Mouse (Mus musculus): ENCODE data around the gene Ufl1. TPM values are rescaled to one million over a fixed set of nuclear protein-coding genes. Genes with fewer than 3 reads are reported as not detected.

Gene Ufl1
- total and polyA plus RNA-seq, 2 experiments, result 4.0 to 19.9 TPM

DNA sequence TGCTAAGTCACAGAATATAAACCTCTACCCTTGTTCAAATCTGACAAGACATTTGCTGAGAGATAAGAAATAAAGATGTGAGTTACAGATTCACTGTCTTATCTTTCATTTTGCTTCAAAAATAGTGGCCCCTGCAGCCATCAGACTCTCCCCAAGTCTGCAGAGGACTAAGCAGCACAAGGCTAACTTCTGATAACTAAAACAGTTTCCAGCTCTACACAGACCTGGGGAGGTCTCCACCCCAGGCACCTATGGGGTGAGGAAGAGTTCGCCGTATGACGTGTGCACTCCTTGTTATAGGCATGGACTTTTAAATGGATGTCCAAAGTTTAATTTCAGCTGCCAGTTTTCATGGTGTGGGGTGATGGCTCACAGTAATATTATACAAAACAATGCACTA is 49.1 kb downstream of the Ufl1 start:
- Histone ChIP-seq H3K9ac (ENCODE audit: low read depth, low read length) (no peak overlapping the region), H3K4me1 (ENCODE audit: control insufficient read depth, insufficient read depth, low read length) (no peaks in the 10 kb centered on the region), H3K4me3 (ENCODE audit: insufficient read depth, low read depth, low read length) (no peak overlapping the region), H3K36me3 (ENCODE audit: control insufficient read depth, insufficient read depth, low read length) (no peaks in the 10 kb centered on the region), H3K27ac (replicated peaks; ENCODE audit: insufficient read depth, low read depth, low read length) (no peak overlapping the region), H3K79me2 (ENCODE audit: control insufficient read depth, insufficient read depth, low read length) (no peaks in the 10 kb centered on the region), H3K27me3 (ENCODE audit: control insufficient read depth, insufficient read depth, low read length) (no peaks in the 10 kb centered on the region)
- DNase-seq (ENCODE audit: extremely low read depth, low read depth, low spot score), result no peak
- WGBS, result 95% methylated on average over 3 of the region's 3 CpGs
- TF ChIP-seq POLR2A (IDR thresholded peaks at IDR 0.05; ENCODE audit: extremely low read depth, insufficient read depth, low read length) (no peak), CTCF (IDR thresholded peaks at IDR 0.05; ENCODE audit: low read depth, low read length) (no peak)

DNA sequence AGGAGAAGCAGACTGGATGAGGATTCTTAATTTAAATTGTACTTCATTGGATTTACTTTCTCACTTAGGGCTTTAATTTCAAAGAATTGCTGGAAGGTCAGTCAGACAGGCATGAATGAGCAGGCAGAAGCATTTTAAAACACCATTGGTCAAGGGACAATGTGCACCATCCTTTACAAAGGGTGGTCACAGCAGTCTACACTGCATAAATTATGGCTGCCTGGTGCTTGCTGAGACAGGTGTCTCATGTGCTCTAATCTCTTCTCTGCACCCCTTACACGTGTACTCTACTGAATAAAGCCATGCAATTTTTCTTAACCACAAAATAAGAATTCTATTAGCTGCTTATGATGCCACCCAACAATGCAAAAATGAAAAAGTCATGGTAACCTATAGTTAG is 54.1 kb downstream of the Ufl1 start:
- H3K27me3 ChIP-seq (ENCODE audit: control insufficient read depth, insufficient read depth, low read length), result no peaks in the 10 kb centered on the region
- TF ChIP-seq CTCF (IDR thresholded peaks at IDR 0.05; ENCODE audit: low read depth, low read length) (no peak), POLR2A (IDR thresholded peaks at IDR 0.05; ENCODE audit: extremely low read depth, insufficient read depth, low read length) (no peak)
- H3K36me3 ChIP-seq (ENCODE audit: control insufficient read depth, insufficient read depth, low read length), result no peaks in the 10 kb centered on the region
- H3K27ac ChIP-seq (replicated peaks; ENCODE audit: insufficient read depth, low read depth, low read length), result no peak overlapping the region
- 29% methylated on average over 1 of the region's 1 CpGs for WGBS
- no peaks in the 10 kb centered on the region for H3K4me1 ChIP-seq (ENCODE audit: control insufficient read depth, insufficient read depth, low read length)
- no peak overlapping the region for H3K9ac ChIP-seq (ENCODE audit: low read depth, low read length)
- no peak overlapping the region for H3K4me3 ChIP-seq (ENCODE audit: insufficient read depth, low read depth, low read length)
- no peaks in the 10 kb centered on the region for H3K79me2 ChIP-seq (ENCODE audit: control insufficient read depth, insufficient read depth, low read length)
- DNase-seq (ENCODE audit: extremely low read depth, low read depth, low spot score), result no peak

DNA sequence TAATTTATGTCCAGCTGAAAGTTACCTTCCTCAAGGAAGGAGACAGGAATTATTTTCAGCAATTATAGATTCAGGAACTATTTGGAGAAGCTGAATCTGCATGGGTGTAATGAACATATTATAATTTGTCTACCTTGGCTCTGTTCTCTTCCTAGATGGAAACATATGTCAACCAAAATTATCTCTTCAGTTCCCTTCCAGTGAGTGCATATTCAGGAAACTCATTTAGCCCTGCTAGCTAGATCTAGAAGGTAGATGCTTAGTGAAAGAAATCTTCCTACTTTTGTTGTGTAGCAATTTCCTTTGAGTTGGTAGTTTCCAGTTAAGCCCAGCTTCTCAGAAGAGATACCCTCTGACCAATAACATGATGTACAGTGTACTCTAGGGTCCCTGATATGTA is 59.7 kb downstream of the Ufl1 start:
- Histone ChIP-seq H3K36me3 (ENCODE audit: control insufficient read depth, insufficient read depth, low read length) (no peaks in the 10 kb centered on the region), H3K79me2 (ENCODE audit: control insufficient read depth, insufficient read depth, low read length) (no peaks in the 10 kb centered on the region), H3K27ac (replicated peaks; ENCODE audit: insufficient read depth, low read depth, low read length) (no peak overlapping the region), H3K4me3 (ENCODE audit: insufficient read depth, low read depth, low read length) (no peak overlapping the region), H3K27me3 (ENCODE audit: control insufficient read depth, insufficient read depth, low read length) (no peaks in the 10 kb centered on the region), H3K4me1 (ENCODE audit: control insufficient read depth, insufficient read depth, low read length) (no peaks in the 10 kb centered on the region), H3K9ac (ENCODE audit: low read depth, low read length) (no peak overlapping the region)
- no peak for DNase-seq (ENCODE audit: extremely low read depth, low read depth, low spot score)
- no peak for TF ChIP-seq CTCF (IDR thresholded peaks at IDR 0.05; ENCODE audit: low read depth, low read length)
- no peak for TF ChIP-seq POLR2A (IDR thresholded peaks at IDR 0.05; ENCODE audit: extremely low read depth, insufficient read depth, low read length)

DNA sequence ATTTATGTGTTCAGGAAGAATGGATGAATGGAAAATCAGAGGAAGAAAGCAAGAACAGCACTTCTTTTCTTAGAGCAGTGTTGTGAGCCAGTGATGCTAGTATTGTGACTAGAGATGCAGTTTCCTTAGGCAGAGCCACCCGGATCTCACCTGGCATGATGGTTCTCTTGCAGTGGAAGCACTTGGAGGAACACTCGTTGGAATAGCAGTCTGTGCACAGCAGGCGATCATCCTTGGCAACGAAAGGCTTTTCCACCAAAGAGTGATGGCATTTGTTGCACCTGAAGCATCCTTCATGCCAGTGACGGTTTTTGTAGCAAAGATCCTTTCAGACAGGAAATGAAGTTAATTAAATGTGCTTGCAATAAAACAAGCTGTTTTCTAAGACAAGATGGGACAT is 68.2 kb downstream of the Ufl1 start:
- 56% methylated on average over 5 of the region's 5 CpGs for WGBS
- no peaks in the 10 kb centered on the region for H3K36me3 ChIP-seq (ENCODE audit: control insufficient read depth, insufficient read depth, low read length)
- no peaks in the 10 kb centered on the region for H3K4me1 ChIP-seq (ENCODE audit: control insufficient read depth, insufficient read depth, low read length)
- H3K27ac ChIP-seq (replicated peaks; ENCODE audit: insufficient read depth, low read depth, low read length), result no peak overlapping the region
- H3K27me3 ChIP-seq (ENCODE audit: control insufficient read depth, insufficient read depth, low read length), result no peaks in the 10 kb centered on the region
- H3K79me2 ChIP-seq (ENCODE audit: control insufficient read depth, insufficient read depth, low read length), result no peaks in the 10 kb centered on the region
- TF ChIP-seq POLR2A (IDR thresholded peaks at IDR 0.05; ENCODE audit: extremely low read depth, insufficient read depth, low read length), result no peak
- TF ChIP-seq CTCF (IDR thresholded peaks at IDR 0.05; ENCODE audit: low read depth, low read length), result no peak
- no peak for DNase-seq (ENCODE audit: extremely low read depth, low read depth, low spot score)
- no peak overlapping the region for H3K4me3 ChIP-seq (ENCODE audit: insufficient read depth, low read depth, low read length)
- no peak overlapping the region for H3K9ac ChIP-seq (ENCODE audit: low read depth, low read length)

DNA sequence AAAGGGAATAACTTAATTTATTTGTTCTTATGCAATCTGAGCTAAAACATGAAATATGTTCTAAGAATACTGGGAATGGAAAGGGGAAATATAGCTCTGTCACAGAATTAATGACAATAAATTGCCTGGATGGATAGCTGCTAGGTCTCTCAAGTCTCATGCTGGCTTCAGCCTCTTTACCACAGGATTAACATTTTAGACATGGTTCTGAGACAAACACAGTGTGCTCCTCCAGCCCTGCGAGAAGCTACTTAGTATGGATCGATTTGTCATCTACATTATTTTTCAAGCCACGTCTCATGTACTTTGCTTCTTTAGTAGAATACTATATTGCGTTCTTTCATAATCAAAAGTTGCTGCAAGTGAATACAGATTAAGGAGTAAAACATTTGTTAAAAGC is 75.5 kb downstream of the Ufl1 start:
- Histone ChIP-seq H3K4me1 (ENCODE audit: control insufficient read depth, insufficient read depth, low read length) (no peaks in the 10 kb centered on the region), H3K27me3 (ENCODE audit: control insufficient read depth, insufficient read depth, low read length) (no peaks in the 10 kb centered on the region), H3K79me2 (ENCODE audit: control insufficient read depth, insufficient read depth, low read length) (no peaks in the 10 kb centered on the region), H3K4me3 (ENCODE audit: insufficient read depth, low read depth, low read length) (no peak overlapping the region), H3K27ac (replicated peaks; ENCODE audit: insufficient read depth, low read depth, low read length) (no peak overlapping the region), H3K36me3 (ENCODE audit: control insufficient read depth, insufficient read depth, low read length) (no peaks in the 10 kb centered on the region), H3K9ac (ENCODE audit: low read depth, low read length) (no peak overlapping the region)
- WGBS, result 86% methylated on average over 4 of the region's 4 CpGs
- no peak for DNase-seq (ENCODE audit: extremely low read depth, low read depth, low spot score)
- TF ChIP-seq POLR2A (IDR thresholded peaks at IDR 0.05; ENCODE audit: extremely low read depth, insufficient read depth, low read length) (no peak), CTCF (IDR thresholded peaks at IDR 0.05; ENCODE audit: low read depth, low read length) (no peak)

Other genes starting within 250 kb of the Ufl1 start
- gene Fhl5, start 38.9 kb downstream of the Ufl1 start, total RNA-seq (2014; rRNA removed), result 0.13 TPM in 1 of 2 replicates, not detected in the other
- gene Fhl5, start 38.9 kb downstream of the Ufl1 start, polyA plus RNA-seq (2012; rRNA removed), result not detected in 2 replicates